Mouse (Mus musculus) liver, adult 2 months (tissue): ENCODE data around the gene Rab11fip3. TPM values are rescaled to one million over a fixed set of nuclear protein-coding genes. Genes with fewer than 3 reads are reported as not detected.

Experiments used
- DNase-seq: peaks from one replicate; pipeline ENCODE4 v3.0.0-alpha.2; 2011; ENCODE audit warnings: low read depth, low spot score; ENCODE audit errors: extremely low read depth
- H3K27ac ChIP-seq: fragments of 200-500 bp; replicated peaks from 2 replicates; pipeline ENCODE4 v1.5.1; 2012; ENCODE audit warnings: low read depth, mild to moderate bottlenecking, control low read depth, inconsistent platforms, low read length; ENCODE audit not compliant: insufficient read depth
- H3K27me3 ChIP-seq: fragments of 200-500 bp; 2 replicates; pipeline ENCODE4 v1.6.1; 2012; ENCODE audit warnings: mild to moderate bottlenecking, moderate library complexity, low read length, inconsistent platforms; ENCODE audit not compliant: control insufficient read depth, insufficient read depth
- H3K36me3 ChIP-seq: fragments of 200-500 bp; 2 replicates; pipeline ENCODE4 v1.6.1; 2012; ENCODE audit warnings: low read length, inconsistent platforms; ENCODE audit not compliant: control insufficient read depth, insufficient read depth
- H3K4me1 ChIP-seq: fragments of 200-500 bp; 2 replicates; pipeline ENCODE4 v1.6.1; 2011; ENCODE audit warnings: low read length; ENCODE audit not compliant: control insufficient read depth, insufficient read depth
- H3K4me3 ChIP-seq: fragments of 200-500 bp; 2 replicates; pipeline ENCODE4 v1.5.1; 2011; ENCODE audit warnings: low read depth, mild to moderate bottlenecking, control low read depth, low read length, moderate library complexity; ENCODE audit not compliant: insufficient read depth
- H3K79me2 ChIP-seq: fragments of 200-500 bp; 2 replicates; pipeline ENCODE4 v1.6.1; 2012; ENCODE audit warnings: inconsistent platforms, mild to moderate bottlenecking, low read length, moderate library complexity; ENCODE audit not compliant: control insufficient read depth, insufficient read depth
- H3K9ac ChIP-seq: fragments of 200-500 bp; 2 replicates; pipeline ENCODE4 v1.6.1; 2012; ENCODE audit warnings: low read depth, mild to moderate bottlenecking, control low read depth, inconsistent platforms, low read length
- CTCF ChIP-seq: fragments of 200-500 bp; IDR thresholded peaks from 2 replicates; pipeline ENCODE4 v1.5.1; 2011; ENCODE audit warnings: low read depth, low read length, control low read depth
- POLR2A ChIP-seq: fragments of 200-500 bp; IDR thresholded peaks from 2 replicates; pipeline ENCODE4 v1.6.1; 2011; ENCODE audit warnings: low read length, control low read depth; ENCODE audit not compliant: insufficient read depth; ENCODE audit errors: extremely low read depth
- WGBS: fragments of 180-500 bp; shearing (Covaris S2); methylation state at CpG from one replicate; pipeline ENCODE4 v1.1.7; 2018; 5-methylcytosine and 5-hydroxymethylcytosine counted together
- polyA plus RNA-seq: library from polyadenylated mRNA; depleted of rRNA; stranded (reverse); fragments of >200 nt; gene quantifications from 2 replicates; pipeline ENCODE4 v1.2.3, GENCODE M21; 2012
- total RNA-seq: library from RNA; depleted of rRNA; stranded (reverse); fragments of >200 nt; gene quantifications from 2 replicates; pipeline ENCODE4 v1.2.3, GENCODE M21; 2014

Gene Rab11fip3
- total and polyA plus RNA-seq, 2 experiments, result 4.6 to 13.2 TPM

DNA sequence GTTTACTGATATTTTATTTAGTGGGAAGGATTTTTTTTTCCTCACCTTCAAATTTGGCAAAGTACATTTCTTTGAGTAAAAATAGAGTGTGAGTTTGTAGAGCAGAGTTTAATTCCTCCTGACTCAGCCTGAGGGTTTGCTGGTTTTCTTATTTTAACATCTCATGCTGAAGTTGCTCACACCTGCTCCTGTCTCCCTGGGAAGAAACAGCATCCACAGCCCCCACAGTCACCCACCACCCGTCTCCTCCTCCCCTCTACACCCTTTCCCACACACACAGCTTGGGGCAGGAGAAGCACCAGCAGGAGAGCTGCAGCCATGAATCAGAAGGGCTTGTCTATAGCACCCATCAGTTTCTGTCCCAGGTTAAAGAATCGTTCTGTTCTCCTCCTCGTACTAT, 5.9 kb upstream of the Rab11fip3 start:
- Histone ChIP-seq H3K4me3 (no peak overlapping the region), H3K9ac (no peak overlapping the region), H3K27me3 (no peaks in the 10 kb centered on the region), H3K36me3 (no peaks in the 10 kb centered on the region), H3K4me1 (no peaks in the 10 kb centered on the region; the same call in 1 of the 2 replicates), H3K79me2 (no peaks in the 10 kb centered on the region), H3K27ac (no peak overlapping the region)
- TF ChIP-seq POLR2A, result no peak
- TF ChIP-seq CTCF, result no peak
- WGBS, result 82% methylated on average over 3 of the region's 3 CpGs
- DNase-seq, result no peak

DNA sequence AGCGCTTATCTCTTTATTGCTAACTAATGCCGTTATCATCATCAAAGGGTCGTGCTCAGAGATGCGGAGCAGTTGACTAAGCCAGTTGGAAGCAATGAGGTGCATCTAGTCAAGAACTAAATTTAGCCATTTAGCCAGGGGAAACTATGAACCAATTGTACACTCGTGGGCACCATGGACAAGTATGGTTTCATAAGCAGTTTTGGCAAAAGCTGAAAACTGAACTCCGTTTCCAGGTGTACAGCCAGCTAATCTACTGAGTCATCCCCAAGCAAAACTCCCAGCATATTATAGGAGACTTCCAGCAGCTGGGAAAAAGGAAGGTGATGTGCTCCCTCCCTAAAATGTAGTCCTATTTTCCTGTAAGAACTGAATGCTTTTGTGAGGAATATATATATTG, 781 bp upstream of the Rab11fip3 start:
- Histone ChIP-seq H3K9ac (no peak overlapping the region), H3K27me3 (no peaks in the 10 kb centered on the region)

DNA sequence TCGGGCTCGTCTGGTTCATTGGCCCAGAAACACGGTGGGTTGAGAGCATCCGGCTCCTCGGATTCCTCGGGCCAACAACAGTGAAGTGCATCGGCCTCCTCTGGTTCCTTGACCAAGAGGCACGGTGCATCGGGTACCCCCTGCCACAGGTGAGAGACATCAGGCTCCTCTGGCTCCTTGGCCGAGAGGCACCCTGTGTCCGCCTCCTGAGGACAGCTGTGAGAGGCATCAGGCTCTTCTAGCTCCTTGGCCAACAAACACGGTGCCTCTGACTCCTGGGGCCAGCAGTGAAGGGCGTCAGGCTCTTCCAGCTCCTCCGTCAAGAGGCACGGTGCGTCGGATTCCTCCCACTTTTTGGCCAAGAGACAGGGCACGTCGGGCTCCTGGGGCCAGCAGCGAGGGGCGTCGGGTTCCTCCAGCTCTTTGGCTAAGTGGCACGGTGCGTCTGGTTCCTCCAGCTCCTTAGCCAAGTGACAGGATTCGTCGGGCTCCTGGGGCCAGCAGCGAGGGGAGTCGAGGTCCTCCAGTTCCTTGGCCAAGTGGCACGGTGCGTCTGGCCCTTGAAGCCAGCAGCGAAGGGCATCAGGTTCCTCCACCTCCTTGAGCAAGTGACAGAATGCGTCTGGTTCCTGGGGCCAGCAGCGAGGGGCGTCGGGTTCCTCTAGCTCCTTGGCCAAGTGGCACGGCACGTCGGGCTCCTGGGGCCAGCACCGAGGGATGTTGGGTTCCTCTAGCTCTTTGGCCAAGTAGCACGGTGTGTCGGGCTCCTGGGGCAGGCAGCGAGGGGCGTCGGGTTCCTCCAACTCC, 1.1 kb downstream of the Rab11fip3 start:
- Histone ChIP-seq H3K27me3 (no peaks in the 10 kb centered on the region), H3K27ac (no peak overlapping the region), H3K4me3 (peak overlapping the region; percentile 83), H3K4me1 (peaks cover 25% of the 10 kb centered on the region), H3K36me3 (no peaks in the 10 kb centered on the region), H3K9ac (peak overlapping the region; percentile 81), H3K79me2 (peaks cover 30% of the 10 kb centered on the region)
- DNase-seq, result no peak
- TF ChIP-seq POLR2A (no peak), CTCF (no peak)
- 9% methylated on average over 44 of the region's 44 CpGs for WGBS

More for the DNA sequence above, 781 bp upstream of the Rab11fip3 start:
- Histone ChIP-seq H3K36me3 (no peaks in the 10 kb centered on the region), H3K27ac (no peak overlapping the region), H3K4me3 (no peak overlapping the region), H3K79me2 (peaks cover 25% of the 10 kb centered on the region), H3K4me1 (peaks cover 23% of the 10 kb centered on the region)
- 22% methylated on average over 6 of the region's 6 CpGs for WGBS
- TF ChIP-seq CTCF (no peak), POLR2A (no peak)
- peak; percentile 55 for DNase-seq

DNA sequence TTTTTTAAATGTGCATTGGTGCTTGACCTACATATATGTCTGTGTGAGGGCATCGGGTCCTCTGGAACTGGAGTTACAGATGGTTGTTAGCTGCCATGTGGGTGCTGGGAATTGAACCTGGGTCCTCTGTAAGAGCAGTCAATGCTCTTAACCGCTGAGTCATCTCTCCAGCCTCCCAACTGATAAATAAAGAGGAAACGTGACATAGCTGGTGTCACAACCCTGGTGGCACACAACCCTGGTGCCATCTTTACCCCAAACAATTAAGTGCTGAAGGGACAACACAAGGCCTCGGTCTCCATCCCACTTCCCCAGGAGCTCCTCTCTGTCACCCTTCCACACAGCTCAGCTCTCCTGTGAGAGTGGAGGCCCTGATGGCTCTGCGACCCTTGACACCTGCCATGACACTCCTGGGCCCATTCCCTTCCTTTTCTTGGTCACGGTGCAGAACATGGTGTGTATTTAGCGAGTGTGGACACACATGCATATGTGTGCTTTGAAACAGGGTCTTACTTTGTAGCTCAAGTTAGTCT, 2.8 kb downstream of the Rab11fip3 start:
- Histone ChIP-seq H3K4me3 (no peak overlapping the region), H3K4me1 (peaks cover 25% of the 10 kb centered on the region), H3K27me3 (no peaks in the 10 kb centered on the region), H3K79me2 (peaks cover 30% of the 10 kb centered on the region), H3K27ac (no peak overlapping the region), H3K9ac (no peak overlapping the region), H3K36me3 (no peaks in the 10 kb centered on the region)
- TF ChIP-seq POLR2A (no peak), CTCF (no peak)
- WGBS, result 89% methylated on average over 7 of the region's 7 CpGs
- no peak for DNase-seq

DNA sequence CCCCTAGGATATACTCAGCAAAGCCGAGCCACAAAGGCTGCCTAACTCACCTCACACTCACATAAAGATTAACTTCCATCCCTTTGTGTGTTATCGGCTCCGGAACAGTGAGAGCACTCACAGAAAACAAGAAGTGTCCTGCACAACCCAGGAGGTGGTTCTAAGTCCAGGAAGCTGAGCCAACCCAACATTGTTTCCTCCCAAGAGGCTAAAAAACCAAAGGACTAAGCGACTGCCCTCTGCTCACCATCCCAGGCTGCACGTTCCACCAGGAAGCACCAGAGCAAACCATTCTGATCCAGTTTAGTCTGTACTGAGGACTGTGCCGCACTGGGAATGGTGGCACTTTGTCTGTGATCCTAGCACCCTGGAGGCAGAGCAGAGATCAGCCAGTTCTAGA, 4.4 kb downstream of the Rab11fip3 start:
- Histone ChIP-seq H3K27me3 (no peaks in the 10 kb centered on the region), H3K36me3 (no peaks in the 10 kb centered on the region), H3K4me1 (peaks cover 22% of the 10 kb centered on the region), H3K27ac (no peak overlapping the region), H3K4me3 (no peak overlapping the region), H3K9ac (no peak overlapping the region), H3K79me2 (peaks cover 30% of the 10 kb centered on the region)
- TF ChIP-seq POLR2A (no peak), CTCF (no peak)
- 76% methylated on average over 6 of the region's 6 CpGs for WGBS
- no peak for DNase-seq

DNA sequence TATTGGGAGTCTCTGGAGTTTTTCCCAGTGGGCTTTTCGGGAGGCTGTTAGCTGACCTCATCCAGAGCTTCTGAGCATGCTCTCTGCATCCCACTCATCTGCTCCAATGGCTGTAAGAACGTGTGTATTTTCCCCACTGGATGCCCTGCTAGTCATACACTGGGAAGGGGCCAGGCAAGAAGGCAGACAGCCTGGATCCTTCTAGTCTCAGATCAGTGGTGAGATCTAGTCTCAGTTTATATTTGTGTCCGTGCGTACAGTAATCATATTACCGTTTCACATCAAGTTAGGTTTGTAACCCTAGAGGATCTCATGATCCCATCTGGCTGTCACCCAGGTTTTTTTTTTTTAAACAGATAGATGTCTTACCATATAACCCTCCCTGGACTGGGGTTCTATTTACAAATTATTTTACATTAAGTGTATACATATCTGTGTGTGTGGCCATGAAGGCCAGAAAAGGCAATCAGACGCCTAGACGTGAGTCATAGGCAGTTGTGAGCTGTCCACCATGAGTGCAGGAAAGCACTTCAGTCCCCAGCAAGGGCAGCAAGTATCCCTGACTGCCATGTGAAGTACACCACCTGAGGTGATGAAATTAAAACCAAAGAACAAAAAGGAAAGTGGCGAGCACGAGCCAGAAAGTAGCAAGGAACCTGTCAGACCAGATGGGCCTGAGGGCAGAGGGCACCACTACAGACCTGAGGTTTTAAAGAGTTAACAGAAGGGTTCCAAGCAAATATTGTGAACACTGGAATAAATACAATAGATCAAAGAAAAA, 11.4 kb downstream of the Rab11fip3 start:
- Histone ChIP-seq H3K27me3 (no peaks in the 10 kb centered on the region), H3K9ac (no peak overlapping the region), H3K27ac (no peak overlapping the region), H3K79me2 (no peaks in the 10 kb centered on the region), H3K4me3 (no peak overlapping the region), H3K36me3 (no peaks in the 10 kb centered on the region), H3K4me1 (no peaks in the 10 kb centered on the region)
- no peak for TF ChIP-seq POLR2A
- TF ChIP-seq CTCF, result no peak
- 88% methylated on average over 9 of the region's 9 CpGs for WGBS
- DNase-seq, result no peak
